In genomic region chr14:121696429-121697118, GRCm38 (mm10) we compare ENCODE assay signal across 11 mouse cellular contexts.
DNase-seq lines count a peak whose midpoint lies in the region; ATAC-seq and TF ChIP-seq lines count a peak whose summit lies in the region.
"Had no signal": no experiment of that assay in that cellular context is flagged by ENCODE, and none has a peak within 500 bp of the region (broad histone marks: within the 10 kb centered on the region; RNA-seq: fewer than 3 reads in every experiment).

No protein-coding gene starts in this region.

- peak overlapping the region; percentile 38 for H3K4me3 ChIP-seq in heart, postnatal 0 days (ENCODE audit: low read depth, low read length)
- H3K4me3 ChIP-seq in forebrain, embryonic 14.5 days (ENCODE audit: low read depth, low read length): no peak overlapping the region
- H3K4me3 ChIP-seq in midbrain, embryonic 12.5 days: no peak overlapping the region

- no peak for ATAC-seq in heart, postnatal 0 days (ENCODE audit: insufficient read depth, low read depth)
- peak; percentile 63 for ATAC-seq in CD4-positive, CD25-positive, alpha-beta regulatory T cell, adult 4 months
- no peak for ATAC-seq in forebrain, embryonic 14.5 days
- ATAC-seq in midbrain, embryonic 12.5 days (ENCODE audit: low FRiP score, low read depth): no peak

- no peaks in the 10 kb centered on the region for H3K36me3 ChIP-seq in heart, postnatal 0 days (replicated peaks; ENCODE audit: control insufficient read depth, insufficient read depth, low read length)
- no peaks in the 10 kb centered on the region for H3K36me3 ChIP-seq in forebrain, embryonic 14.5 days (ENCODE audit: control insufficient read depth, insufficient read depth, low read length)
- H3K36me3 ChIP-seq in midbrain, embryonic 12.5 days: no peaks in the 10 kb centered on the region
- H3K36me3 ChIP-seq: G1E had no signal

- WGBS in heart, postnatal 0 days: 61% methylated on average over 8 of the region's 8 CpGs
- WGBS in forebrain, embryonic 14.5 days: 82% methylated on average over 8 of the region's 8 CpGs
- WGBS in midbrain, embryonic 12.5 days: 86% methylated on average over 8 of the region's 8 CpGs

- H3K9ac ChIP-seq in heart, postnatal 0 days (replicated peaks; ENCODE audit: low read depth, low read length): no peak overlapping the region
- H3K9ac ChIP-seq in forebrain, embryonic 14.5 days (ENCODE audit: low read length): no peak overlapping the region
- H3K9ac ChIP-seq in midbrain, embryonic 12.5 days (replicated peaks): no peak overlapping the region

- H3K4me1 ChIP-seq in heart, postnatal 0 days (ENCODE audit: control insufficient read depth, insufficient read depth): peaks cover 5% of the 10 kb centered on the region; the same call in 1 of the 2 replicates
- H3K4me1 ChIP-seq in forebrain, embryonic 14.5 days (ENCODE audit: control insufficient read depth, insufficient read depth, low read length): peaks cover 18% of the 10 kb centered on the region
- H3K4me1 ChIP-seq in midbrain, embryonic 12.5 days: peaks cover 21% of the 10 kb centered on the region

- peak overlapping the region; percentile 52 for H3K4me2 ChIP-seq in heart, postnatal 0 days (ENCODE audit: low read depth, low read length)
- 0 out of 2 replicates have a peak overlapping the region, but pooled peaks have one; percentile 3 for H3K4me2 ChIP-seq in forebrain, embryonic 14.5 days (ENCODE audit: low read length)
- H3K4me2 ChIP-seq in midbrain, embryonic 12.5 days (replicated peaks): peak overlapping the region; percentile 63; the same call in 1 of the 2 replicates

- DNase-seq in heart, postnatal 0 days (ENCODE audit: low spot score): no peak
- no peak for DNase-seq in heart, adult 8-10 months (ENCODE audit: low spot score)
- no peak for DNase-seq in forebrain, embryonic 14.5 days (ENCODE audit: low spot score)
- DNase-seq in frontal cortex, adult 2 months (ENCODE audit: extremely low spot score in 1 of 2, low spot score in 1 of 2): no peak
- no peak for DNase-seq in embryo, embryonic 11 days
- DNase-seq in kidney, postnatal 14 days: no peak
- DNase-seq: kidney, adult 11 months; spleen, adult 18-20 months had no signal

- H3K9me3 ChIP-seq in heart, postnatal 0 days (replicated peaks; ENCODE audit: control insufficient read depth, low read length): no peaks in the 10 kb centered on the region
- H3K9me3 ChIP-seq in forebrain, embryonic 14.5 days (replicated peaks; ENCODE audit: control insufficient read depth, low read length): no peaks in the 10 kb centered on the region
- H3K9me3 ChIP-seq in midbrain, embryonic 12.5 days: no peaks in the 10 kb centered on the region
- H3K9me3 ChIP-seq: G1E had no signal

- TF ChIP-seq CTCF in heart, postnatal 0 days (IDR thresholded peaks at IDR 0.05; ENCODE audit: low read depth): no peak

- TF ChIP-seq EP300 in heart, postnatal 0 days (IDR thresholded peaks at IDR 0.05; ENCODE audit: low read depth): no peak

- H3K27ac ChIP-seq in heart, postnatal 0 days (ENCODE audit: low read depth): no peak overlapping the region
- H3K27ac ChIP-seq in forebrain, embryonic 14.5 days (ENCODE audit: low read depth, low read length): no peak overlapping the region
- no peak overlapping the region for H3K27ac ChIP-seq in midbrain, embryonic 12.5 days (replicated peaks)

- H3K27me3 ChIP-seq in heart, postnatal 0 days (ENCODE audit: control insufficient read depth, insufficient read depth, low read length): peaks cover 26% of the 10 kb centered on the region
- no peaks in the 10 kb centered on the region for H3K27me3 ChIP-seq in forebrain, embryonic 14.5 days (replicated peaks; ENCODE audit: control insufficient read depth, insufficient read depth, low read length)
- H3K27me3 ChIP-seq in midbrain, embryonic 12.5 days: no peaks in the 10 kb centered on the region

Comparison
In these comparisons a context has a peak if more than half of its experiments do, and no peak if none do; other contexts are left out.
1. H3K4me2 ChIP-seq: peak in every context shown above with its lines; median percentile 63 in midbrain, embryonic 12.5 days; 52 in heart, postnatal 0 days; 3 in forebrain, embryonic 14.5 days.